Mouse (Mus musculus) hindbrain, embryonic 16.5 days (tissue): ENCODE results near the gene N4bp1. TPM values are rescaled to one million over a fixed set of nuclear protein-coding genes. Genes with fewer than 3 reads are reported as not detected.

Experiments used
- ATAC-seq: fragments of 200-750 bp; cut with Nextera tagmentation; 2 replicates; pipeline ENCODE4 v1.8.0; 2017; ENCODE audit warnings: moderate TSS enrichment, moderate library complexity
- H3K27ac ChIP-seq: fragments of 300-500 bp; sonication (generic); 2 replicates; pipeline ENCODE4 v1.5.1; 2014; ENCODE audit warnings: low read depth, mild to moderate bottlenecking, control low read depth, low read length, moderate library complexity
- H3K27me3 ChIP-seq: fragments of 300-500 bp; sonication (generic); replicated peaks from 2 replicates; pipeline ENCODE4 v1.6.1; 2014; ENCODE audit warnings: low read length; ENCODE audit not compliant: control insufficient read depth, insufficient read depth
- H3K36me3 ChIP-seq: fragments of 300-500 bp; sonication (generic); 2 replicates; pipeline ENCODE4 v1.6.1; 2014; ENCODE audit warnings: mild to moderate bottlenecking, low read length, moderate library complexity, mixed read lengths; ENCODE audit not compliant: control insufficient read depth, insufficient read depth
- H3K4me1 ChIP-seq: fragments of 300-500 bp; sonication (generic); 2 replicates; pipeline ENCODE4 v1.6.1; 2014; ENCODE audit warnings: low read depth, low read length; ENCODE audit not compliant: control insufficient read depth, insufficient read depth
- H3K4me2 ChIP-seq: fragments of 300-500 bp; sonication (generic); 2 replicates; pipeline ENCODE4 v1.6.1; 2014; ENCODE audit warnings: mild to moderate bottlenecking, low read length, control low read depth, moderate library complexity
- H3K4me3 ChIP-seq: fragments of 300-500 bp; sonication (generic); 2 replicates; pipeline ENCODE4 v1.5.1; 2014; ENCODE audit warnings: mild to moderate bottlenecking, low read length, control low read depth, moderate library complexity
- H3K9ac ChIP-seq: fragments of 300-500 bp; sonication (generic); 2 replicates; pipeline ENCODE4 v1.6.1; 2014; ENCODE audit warnings: low read depth, mild to moderate bottlenecking, control low read depth, low read length, moderate library complexity
- H3K9me3 ChIP-seq: fragments of 300-500 bp; sonication (generic); 2 replicates; pipeline ENCODE4 v1.6.1; 2014; ENCODE audit warnings: mild to moderate bottlenecking, low read length, moderate library complexity; ENCODE audit not compliant: control insufficient read depth
- WGBS: fragments of 180-500 bp; shearing (Covaris S2); extraction: QIAGEN DNeasy Blood & Tissue Kit; methylation state at CpG from one replicate; pipeline ENCODE4 v1.1.7; 2014; 5-methylcytosine and 5-hydroxymethylcytosine counted together
- polyA plus RNA-seq: library from polyadenylated mRNA; unstranded; fragments of >200 nt; fragmentation: Nextera tagmentation; extraction: Ambion mirVana; gene quantifications from 2 replicates; pipeline ENCODE4 v1.2.1, GENCODE M21; 2015

The N4bp1 gene
- polyA plus RNA-seq, 1 experiment from 2014 or later = 7.7 TPM

GRCm38 (mm10) chr8:86800966-86801365, 84.1 kb downstream of the N4bp1 start:
- Histone ChIP-seq H3K36me3 (no peaks in the 10 kb centered on the region), H3K27ac (no peak overlapping the region), H3K27me3 (no peaks in the 10 kb centered on the region), H3K4me3 (no peak overlapping the region), H3K9me3 (no peaks in the 10 kb centered on the region), H3K4me2 (no peak overlapping the region), H3K4me1 (no peaks in the 10 kb centered on the region), H3K9ac (no peak overlapping the region)
- 80% methylated on average over 4 of the region's 4 CpGs for WGBS
- ATAC-seq = no peak

GRCm38 (mm10) chr8:86798141-86798540, 86.9 kb downstream of the N4bp1 start:
- no peak for ATAC-seq
- Histone ChIP-seq H3K27ac (no peak overlapping the region), H3K9me3 (no peaks in the 10 kb centered on the region), H3K36me3 (no peaks in the 10 kb centered on the region), H3K4me3 (no peak overlapping the region), H3K27me3 (no peaks in the 10 kb centered on the region), H3K4me2 (no peak overlapping the region), H3K9ac (no peak overlapping the region), H3K4me1 (no peaks in the 10 kb centered on the region)
- WGBS = 94% methylated on average over 6 of the region's 6 CpGs

DNA sequence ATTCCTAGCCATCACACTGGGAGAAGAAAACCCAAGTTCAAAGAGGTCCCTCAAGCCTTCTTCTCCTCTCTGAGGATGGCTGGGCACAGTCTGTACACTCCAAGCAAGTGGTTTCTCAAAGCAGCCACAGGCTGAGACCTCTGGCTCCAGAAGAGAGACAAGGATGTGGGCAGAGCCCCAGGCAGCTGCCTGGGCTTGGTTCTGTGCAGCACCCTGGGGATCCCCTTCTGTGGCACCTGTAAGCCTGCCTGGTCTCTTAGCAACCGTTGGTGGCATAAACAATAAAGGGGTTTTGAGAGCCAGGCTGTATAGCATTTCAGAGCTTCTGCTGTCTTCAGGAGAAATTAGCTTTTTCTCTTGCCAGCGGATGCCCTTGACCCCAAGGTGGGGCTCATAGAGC, 87.4 kb downstream of the N4bp1 start:
- no peak overlapping the region for H3K4me2 ChIP-seq
- H3K27me3 ChIP-seq = no peaks in the 10 kb centered on the region
- ATAC-seq = no peak
- no peak overlapping the region for H3K4me3 ChIP-seq
- H3K9me3 ChIP-seq = no peaks in the 10 kb centered on the region
- no peak overlapping the region for H3K9ac ChIP-seq
- WGBS = 88% methylated on average over 2 of the region's 2 CpGs
- H3K4me1 ChIP-seq = no peaks in the 10 kb centered on the region
- H3K27ac ChIP-seq = no peak overlapping the region
- H3K36me3 ChIP-seq = no peaks in the 10 kb centered on the region

- Histone ChIP-seq H3K36me3 (no peaks in the 10 kb centered on the region), H3K27ac (no peak overlapping the region), H3K4me3 (no peak overlapping the region), H3K27me3 (no peaks in the 10 kb centered on the region), H3K9me3 (no peaks in the 10 kb centered on the region), H3K4me2 (no peak overlapping the region), H3K4me1 (no peaks in the 10 kb centered on the region), H3K9ac (no peak overlapping the region)
- ATAC-seq = no peak
- WGBS = 45% methylated on average over 6 of the region's 6 CpGs
Observed at GRCm38 (mm10) chr8:86794716-86795115, 90.3 kb downstream of the N4bp1 start.

DNA sequence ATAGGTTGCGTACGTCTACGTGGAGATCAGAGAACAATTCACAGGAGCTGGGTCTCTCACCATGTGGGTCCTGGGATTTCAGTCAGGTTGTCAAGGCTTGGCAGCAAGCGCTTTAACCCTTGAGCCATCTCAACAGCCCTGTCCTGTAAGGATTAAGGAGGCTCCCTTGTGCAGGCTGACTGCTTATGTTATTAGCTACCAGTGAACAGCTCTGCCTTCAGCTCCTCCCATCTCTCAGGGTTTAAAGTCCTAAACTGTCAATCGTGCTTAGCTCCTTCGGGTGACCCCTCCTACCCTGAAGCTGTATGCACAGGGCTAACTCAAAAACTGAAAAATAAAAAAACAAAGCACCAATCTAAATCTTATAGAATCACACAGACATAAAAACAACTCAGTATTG, 93.5 kb downstream of the N4bp1 start:
- Histone ChIP-seq H3K36me3 (no peaks in the 10 kb centered on the region), H3K27ac (no peak overlapping the region), H3K9ac (no peak overlapping the region), H3K27me3 (no peaks in the 10 kb centered on the region), H3K4me1 (no peaks in the 10 kb centered on the region), H3K4me2 (no peak overlapping the region), H3K9me3 (no peaks in the 10 kb centered on the region), H3K4me3 (no peak overlapping the region)
- 80% methylated on average over 6 of the region's 6 CpGs for WGBS
- no peak for ATAC-seq

DNA sequence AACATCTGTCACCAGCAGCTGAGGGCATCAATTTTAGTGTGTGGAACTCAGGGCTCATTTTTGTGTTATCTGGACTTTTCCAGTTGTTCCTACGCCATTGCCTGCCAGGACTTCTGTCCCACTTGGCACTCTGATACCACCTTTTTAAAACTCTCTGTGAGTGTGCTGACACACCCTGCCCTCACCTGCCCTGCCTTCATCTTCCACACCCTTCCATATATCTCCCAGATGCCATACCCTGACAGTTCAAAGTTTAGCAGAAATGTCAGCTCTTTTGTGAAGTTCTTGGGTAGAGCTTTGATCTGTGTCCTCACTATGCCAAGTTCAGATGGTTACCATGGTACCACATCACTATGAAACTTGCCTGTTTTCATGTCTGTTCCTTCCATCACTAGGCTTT, 95.5 kb downstream of the N4bp1 start:
- no peak for ATAC-seq
- Histone ChIP-seq H3K4me3 (no peak overlapping the region), H3K4me1 (no peaks in the 10 kb centered on the region), H3K27ac (no peak overlapping the region), H3K27me3 (no peaks in the 10 kb centered on the region), H3K9me3 (no peaks in the 10 kb centered on the region), H3K9ac (no peak overlapping the region), H3K36me3 (no peaks in the 10 kb centered on the region), H3K4me2 (no peak overlapping the region)
- WGBS = 81% methylated on average over 1 of the region's 1 CpGs

DNA sequence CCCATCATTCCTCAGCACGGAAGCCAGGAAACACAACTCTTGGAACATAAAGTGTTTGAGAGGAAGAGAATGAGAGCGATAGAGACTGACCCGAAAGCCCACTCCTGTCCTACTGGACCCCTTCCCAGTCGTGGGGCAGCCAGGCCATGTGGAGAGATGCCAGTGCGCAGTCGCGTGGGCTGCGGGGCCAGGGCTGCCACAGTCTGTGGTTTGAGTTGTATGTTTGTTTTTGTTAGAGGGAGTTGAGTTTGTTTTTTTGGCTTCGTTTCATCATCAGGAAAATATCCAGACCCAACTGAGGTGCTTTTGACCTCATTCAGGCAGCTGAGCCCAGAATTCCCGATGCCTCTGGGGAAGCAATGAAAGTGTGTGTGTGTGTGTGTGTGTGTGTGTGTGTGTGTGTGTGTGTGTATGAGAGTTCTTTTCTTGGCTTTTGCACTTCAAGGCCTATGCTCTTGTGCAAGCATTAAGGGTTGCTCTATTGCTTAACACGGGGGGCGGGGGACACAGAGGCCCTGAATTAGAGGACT, 97.1 kb downstream of the N4bp1 start:
- Histone ChIP-seq H3K27me3 (no peaks in the 10 kb centered on the region), H3K4me2 (no peak overlapping the region), H3K4me3 (no peak overlapping the region), H3K36me3 (no peaks in the 10 kb centered on the region), H3K27ac (no peak overlapping the region), H3K9ac (no peak overlapping the region), H3K4me1 (no peaks in the 10 kb centered on the region), H3K9me3 (no peaks in the 10 kb centered on the region)
- 66% methylated on average over 12 of the region's 12 CpGs for WGBS
- ATAC-seq = no peak

DNA sequence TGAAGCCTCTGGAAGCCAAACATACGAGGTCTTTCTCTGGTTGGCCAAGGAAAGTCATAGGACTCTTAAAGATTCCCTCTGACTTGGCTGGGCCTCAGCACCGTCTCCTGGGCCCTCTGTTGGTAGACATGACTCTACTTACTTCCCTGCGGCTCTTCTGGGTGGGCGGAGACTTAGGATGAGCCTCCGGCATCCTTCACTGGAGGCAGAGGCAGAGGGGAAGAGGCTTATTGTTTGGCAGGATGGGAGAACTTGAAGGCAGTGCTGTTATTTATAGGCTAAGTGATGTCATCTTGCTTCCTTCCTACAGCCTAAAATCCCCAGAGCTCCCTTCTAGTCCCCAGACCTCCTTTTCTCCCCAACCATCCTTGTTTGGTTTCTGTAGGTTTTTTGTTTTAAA, 98.6 kb downstream of the N4bp1 start:
- no peak for ATAC-seq

GRCm38 (mm10) chr8:86781094-86781493, 104.0 kb downstream of the N4bp1 start:
- H3K4me2 ChIP-seq = no peak overlapping the region
- H3K4me1 ChIP-seq = no peaks in the 10 kb centered on the region
- no peak overlapping the region for H3K9ac ChIP-seq
- no peak for ATAC-seq
- no peaks in the 10 kb centered on the region for H3K36me3 ChIP-seq
- no peaks in the 10 kb centered on the region for H3K27me3 ChIP-seq
- no peak overlapping the region for H3K4me3 ChIP-seq
- H3K27ac ChIP-seq = no peak overlapping the region
- WGBS = 96% methylated on average over 8 of the region's 8 CpGs
- no peaks in the 10 kb centered on the region for H3K9me3 ChIP-seq

More for the DNA sequence above, 98.6 kb downstream of the N4bp1 start:
- 61% methylated on average over 5 of the region's 5 CpGs for whole genome bisulfite sequencing
- Histone ChIP-seq H3K27ac (no peak overlapping the region), H3K4me1 (no peaks in the 10 kb centered on the region), H3K9me3 (no peaks in the 10 kb centered on the region), H3K27me3 (no peaks in the 10 kb centered on the region), H3K36me3 (no peaks in the 10 kb centered on the region), H3K9ac (no peak overlapping the region), H3K4me3 (no peak overlapping the region), H3K4me2 (no peak overlapping the region)

DNA sequence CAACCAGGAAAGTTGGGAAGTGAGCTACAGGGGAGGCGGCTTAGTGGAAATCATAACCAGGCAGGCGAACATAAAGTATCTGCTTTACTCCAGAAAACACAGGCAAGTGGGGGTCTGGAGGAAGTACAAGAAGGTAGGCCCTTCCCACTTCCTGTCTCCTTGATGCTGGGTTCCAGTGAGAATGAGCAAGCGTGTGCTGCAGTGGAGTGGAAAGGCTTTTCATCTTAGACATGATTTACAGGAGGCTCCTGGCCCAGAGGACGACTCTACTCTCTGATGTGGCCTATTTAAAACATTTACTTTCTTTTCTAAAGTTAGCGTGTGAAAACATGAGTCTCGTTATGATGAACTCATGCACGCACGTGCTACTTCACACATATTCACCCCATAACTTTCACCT, 105.9 kb downstream of the N4bp1 start:
- H3K36me3 ChIP-seq = no peaks in the 10 kb centered on the region
- no peak overlapping the region for H3K4me3 ChIP-seq
- no peaks in the 10 kb centered on the region for H3K4me1 ChIP-seq
- no peak for ATAC-seq
- no peak overlapping the region for H3K9ac ChIP-seq
- no peak overlapping the region for H3K4me2 ChIP-seq
- WGBS = 84% methylated on average over 8 of the region's 8 CpGs
- no peaks in the 10 kb centered on the region for H3K9me3 ChIP-seq
- no peak overlapping the region for H3K27ac ChIP-seq
- no peaks in the 10 kb centered on the region for H3K27me3 ChIP-seq
